Mouse (Mus musculus) CH12.LX (cell line): Measurements from ENCODE around the gene Nmnat2.

ENCODE experiments used
- CTCF ChIP-seq, 2 experiments: IDR thresholded peaks in 1 of 2; conservative IDR thresholded peaks in 1 of 2; 2 replicates each; pipeline ENCODE4 v1.5.1; 2011 to 2012; ENCODE audit warnings: low read depth in 2 of 2, low read length in 2 of 2, improper control_type of control experiment in 1 of 2, inconsistent platforms in 1 of 2, mild to moderate bottlenecking in 1 of 2, moderate library complexity in 1 of 2
- KAT2A ChIP-seq: IDR thresholded peaks from 2 replicates; pipeline ENCODE4 v1.6.1; 2012; ENCODE audit warnings: low read length, improper control_type of control experiment, inconsistent platforms; ENCODE audit not compliant: insufficient replicate concordance
- NELFE ChIP-seq: IDR thresholded peaks from 2 replicates; pipeline ENCODE4 v1.6.1; 2011; ENCODE audit warnings: low read depth, low read length, improper control_type of control experiment
- POLR2A ChIP-seq: IDR thresholded peaks from 2 replicates; pipeline ENCODE4 v1.6.1; 2011; ENCODE audit warnings: low read depth, mild to moderate bottlenecking, improper control_type of control experiment, low read length
- SMC3 ChIP-seq: IDR thresholded peaks from 2 replicates; pipeline ENCODE4 v1.6.1; 2011; ENCODE audit warnings: low read depth, low read length, improper control_type of control experiment
- USF1 ChIP-seq: IDR thresholded peaks from 2 replicates; pipeline ENCODE4 v1.6.1; 2014; ENCODE audit warnings: low read depth, mild to moderate bottlenecking, inconsistent platforms, low read length, improper control_type of control experiment

GRCm38 (mm10) chr1:153040091-153040490 lies 85.3 kb downstream of the Nmnat2 start:
- TF ChIP-seq CTCF (conservative IDR thresholded peaks at IDR 0.05 in 1 of 2, IDR thresholded peaks at IDR 0.05 in 1 of 2; ENCODE audit: low read depth in 2 of 2, low read length in 2 of 2) (peak in 1 of 2 experiments; percentile 59; a peak in 2 of 4 replicates), POLR2A (no peak), NELFE (no peak), KAT2A (no peak), SMC3 (peak; percentile 59), USF1 (no peak)
